ENCODE assay signal across 8 mouse cellular contexts in the genomic region with DNA sequence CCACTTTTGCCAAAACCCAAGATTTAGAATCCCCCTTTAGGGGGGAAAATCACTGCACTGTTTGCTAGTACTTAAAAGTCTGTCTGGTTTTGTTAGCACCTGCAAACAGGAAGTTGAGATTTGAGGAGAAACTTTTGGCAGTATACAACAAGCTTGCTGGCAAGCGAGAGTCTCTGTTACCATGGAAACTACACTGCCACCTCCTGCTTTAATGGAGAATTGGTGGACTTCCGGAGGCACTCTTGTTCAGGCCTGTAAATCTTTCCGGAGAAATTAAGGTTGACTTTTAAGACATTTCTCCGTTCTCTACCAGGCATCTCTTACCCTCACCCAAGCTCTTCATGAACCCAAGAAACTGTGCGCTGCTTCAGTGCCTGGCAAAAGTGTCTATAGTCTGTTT.
DNase-seq lines count a peak whose midpoint lies in the region; ATAC-seq lines count a peak whose summit lies in the region.

No protein-coding gene starts in this region.

- intact Hi-C loops in heart, postnatal 25 days (cut with DNase I) = no loop called here

- H3K36me3 ChIP-seq in heart, embryonic 16.5 days (ENCODE audit: control insufficient read depth, insufficient read depth) = no peaks in the 10 kb centered on the region
- H3K36me3 ChIP-seq in intestine, embryonic 14.5 days (ENCODE audit: control insufficient read depth, insufficient read depth, low read length) = no peaks in the 10 kb centered on the region
- no peaks in the 10 kb centered on the region for H3K36me3 ChIP-seq in midbrain, embryonic 15.5 days (replicated peaks)

- peaks cover 62% of the 10 kb centered on the region for H3K4me1 ChIP-seq in heart, embryonic 16.5 days (ENCODE audit: control insufficient read depth, insufficient read depth, low read length)
- H3K4me1 ChIP-seq in intestine, embryonic 14.5 days (replicated peaks; ENCODE audit: control insufficient read depth, insufficient read depth, low read length) = peaks cover 47% of the 10 kb centered on the region
- peaks cover 39% of the 10 kb centered on the region for H3K4me1 ChIP-seq in midbrain, embryonic 15.5 days

- H3K4me3 ChIP-seq in heart, embryonic 16.5 days (ENCODE audit: low read length) = no peak overlapping the region
- no peak overlapping the region for H3K4me3 ChIP-seq in intestine, embryonic 14.5 days (ENCODE audit: low read depth, low read length)
- H3K4me3 ChIP-seq in midbrain, embryonic 15.5 days = no peak overlapping the region

- 0 out of 2 replicates have a peak overlapping the region, but pooled peaks have one; percentile 43 for H3K4me2 ChIP-seq in heart, embryonic 16.5 days (ENCODE audit: low read depth, low read length)
- peak overlapping the region; percentile 39 for H3K4me2 ChIP-seq in intestine, embryonic 14.5 days (ENCODE audit: low read length)
- peak overlapping the region; percentile 34; the same call in 1 of the 2 replicates for H3K4me2 ChIP-seq in midbrain, embryonic 15.5 days

- no peak overlapping the region for H3K9ac ChIP-seq in heart, embryonic 16.5 days (ENCODE audit: low read length)
- H3K9ac ChIP-seq in intestine, embryonic 14.5 days (ENCODE audit: low read length) = no peak overlapping the region
- no peak overlapping the region for H3K9ac ChIP-seq in midbrain, embryonic 15.5 days

- no peak for DNase-seq in heart, postnatal 25 days (ENCODE audit: low spot score)
- peak; percentile 52 for DNase-seq in embryo, embryonic 9.5 days (ENCODE audit: extremely low spot score)
- DNase-seq in intestine, embryonic 14.5 days (ENCODE audit: low spot score) = no peak
- DNase-seq in left cerebral cortex, adult 8-10 months (ENCODE audit: low spot score in 2 of 2) = no peak
- DNase-seq in cerebellum, adult 9-11 months = no peak
- DNase-seq in gastrocnemius, postnatal 4 days (ENCODE audit: low spot score in 2 of 2) = no peak

- peak overlapping the region; percentile 79 for H3K27ac ChIP-seq in heart, embryonic 16.5 days (ENCODE audit: low read length)
- peak overlapping the region; percentile 71 for H3K27ac ChIP-seq in intestine, embryonic 14.5 days (ENCODE audit: low read depth)
- H3K27ac ChIP-seq in midbrain, embryonic 15.5 days = peak overlapping the region; percentile 74

- H3K27me3 ChIP-seq in heart, embryonic 16.5 days (ENCODE audit: control insufficient read depth, insufficient read depth, low read length) = no peaks in the 10 kb centered on the region
- H3K27me3 ChIP-seq in intestine, embryonic 14.5 days (replicated peaks; ENCODE audit: control insufficient read depth, insufficient read depth, low read length) = no peaks in the 10 kb centered on the region
- no peaks in the 10 kb centered on the region for H3K27me3 ChIP-seq in midbrain, embryonic 15.5 days (replicated peaks)

- no peaks in the 10 kb centered on the region for H3K9me3 ChIP-seq in heart, embryonic 16.5 days (replicated peaks; ENCODE audit: control insufficient read depth, low read length)
- H3K9me3 ChIP-seq in intestine, embryonic 14.5 days (ENCODE audit: control insufficient read depth, low read length) = no peaks in the 10 kb centered on the region
- H3K9me3 ChIP-seq in midbrain, embryonic 15.5 days = no peaks in the 10 kb centered on the region

- 22% methylated on average over 5 of the region's 5 CpGs for WGBS in heart, embryonic 16.5 days
- 18% methylated on average over 5 of the region's 5 CpGs for WGBS in intestine, embryonic 14.5 days
- WGBS in midbrain, embryonic 15.5 days = 9% methylated on average over 5 of the region's 5 CpGs

- ATAC-seq in heart, embryonic 16.5 days (replicated peaks; ENCODE audit: extremely low read depth, insufficient read depth, low FRiP score) = no peak
- ATAC-seq in intestine, embryonic 14.5 days (replicated peaks; ENCODE audit: low FRiP score, low TSS enrichment, low read depth) = no peak
- ATAC-seq in midbrain, embryonic 15.5 days (replicated peaks) = no peak
